Comparison of ENCODE assay signal across 31 mouse cellular contexts in the genomic region with DNA sequence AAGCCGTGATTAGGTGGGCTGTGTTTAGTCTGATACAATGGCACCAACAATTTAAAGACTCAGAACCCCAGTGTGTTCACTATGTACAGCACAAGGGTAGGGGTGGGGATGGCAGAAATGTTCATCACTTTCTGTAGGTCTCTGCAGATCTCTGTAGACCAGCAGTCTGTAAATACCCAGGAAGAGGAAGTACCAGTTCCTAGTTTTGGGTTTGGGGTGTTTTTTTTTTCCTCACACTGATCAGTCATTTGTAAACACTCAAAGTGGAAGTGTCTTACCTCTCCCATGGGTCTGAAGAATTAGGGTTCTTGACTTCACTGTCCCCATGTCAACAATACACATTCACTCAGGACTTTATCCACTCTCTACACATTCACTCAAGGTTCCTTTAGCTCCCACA.
DNase-seq lines count a peak whose midpoint lies in the region; ATAC-seq lines count a peak whose summit lies in the region.
"Had no signal": no experiment of that assay in that cellular context is flagged by ENCODE, and none has a peak within 500 bp of the region (broad histone marks: within the 10 kb centered on the region; RNA-seq: fewer than 3 reads in every experiment).

No protein-coding gene starts in this region.

- no peaks in the 10 kb centered on the region for H3K36me3 ChIP-seq in limb, embryonic 10.5 days
- H3K36me3 ChIP-seq: embryonic facial prominence, embryonic 15.5 days; heart, embryonic 12.5 days; hindbrain, embryonic 13.5 days; liver, embryonic 13.5 days; lung, embryonic 15.5 days; midbrain, embryonic 12.5 days had no signal

- WGBS in limb, embryonic 10.5 days, result 85% methylated on average over 1 of the region's 1 CpGs

- intact Hi-C loops in heart, postnatal 10 days (cut with DNase I), result no loop called here

- no peak overlapping the region for H3K4me3 ChIP-seq in limb, embryonic 10.5 days
- H3K4me3 ChIP-seq: embryonic facial prominence, embryonic 15.5 days; gastrocnemius, adult 2 months; heart, embryonic 12.5 days; hindbrain, embryonic 13.5 days; left cerebral cortex, adult 2 months; liver, embryonic 13.5 days; lung, embryonic 15.5 days; midbrain, embryonic 12.5 days had no signal

- DNase-seq in heart, adult 11 months, result peak; percentile 57
- no peak for DNase-seq in heart, postnatal 10 days
- peak; percentile 40 to 47 for DNase-seq in spleen, postnatal 36 days (ENCODE audit: low spot score in 2 of 2)
- DNase-seq in spleen, postnatal 10 days (ENCODE audit: low spot score in 2 of 2), result no peak
- DNase-seq in yolk sac, embryonic 10.5 days (ENCODE audit: low spot score), result no peak
- no peak for DNase-seq in limb, embryonic 10.5 days (ENCODE audit: low spot score)
- DNase-seq: adrenal gland, adult 2 months; cerebellum, adult 2 months; cerebellum, postnatal 36 days; gastrocnemius, adult 2 months; heart, adult 18-20 months; heart, postnatal 14 days; kidney, adult 18-20 months; kidney, postnatal 4 days; liver, embryonic 13.5 days; lung, postnatal 4 days; right cerebral cortex, postnatal 25 days; thymus, adult 2 months; thymus, postnatal 4 days had no signal

- no peak overlapping the region for H3K27ac ChIP-seq in limb, embryonic 10.5 days
- H3K27ac ChIP-seq: embryonic facial prominence, embryonic 15.5 days; gastrocnemius, adult 2 months; hindbrain, embryonic 13.5 days; left cerebral cortex, adult 2 months; liver, embryonic 13.5 days; lung, embryonic 15.5 days; midbrain, embryonic 12.5 days; stomach, postnatal 0 days had no signal

- H3K4me1 ChIP-seq in limb, embryonic 10.5 days, result no peaks in the 10 kb centered on the region
- H3K4me1 ChIP-seq: embryonic facial prominence, embryonic 15.5 days; heart, embryonic 12.5 days; hindbrain, embryonic 13.5 days; liver, embryonic 13.5 days; midbrain, embryonic 12.5 days had no signal

- H3K9me3 ChIP-seq in limb, embryonic 10.5 days (replicated peaks), result no peaks in the 10 kb centered on the region
- H3K9me3 ChIP-seq: embryonic facial prominence, embryonic 15.5 days; heart, embryonic 12.5 days; hindbrain, embryonic 13.5 days; liver, embryonic 13.5 days; lung, embryonic 15.5 days; midbrain, embryonic 12.5 days had no signal

- no peaks in the 10 kb centered on the region for H3K27me3 ChIP-seq in limb, embryonic 10.5 days (ENCODE audit: low read depth, poor library complexity, severe bottlenecking)
- H3K27me3 ChIP-seq: embryonic facial prominence, embryonic 15.5 days; heart, embryonic 12.5 days; hindbrain, embryonic 13.5 days; liver, embryonic 13.5 days; lung, embryonic 15.5 days; midbrain, embryonic 12.5 days; Patski had no signal

- ATAC-seq in megakaryocyte, adult 5-6 weeks (ENCODE audit: poor library complexity, severe bottlenecking), result peak; percentile 96
- ATAC-seq in megakaryocyte-erythroid progenitor cell, adult 5-6 weeks (replicated peaks; ENCODE audit: low FRiP score, low TSS enrichment, poor library complexity, severe bottlenecking), result no peak
- ATAC-seq: forebrain, embryonic 14.5 days; inflammation-experienced regulatory T-cells, adult 6 months; Patski had no signal

Comparison
In these comparisons a context has a peak if more than half of its experiments do, and no peak if none do; other contexts are left out.
1. DNase-seq: peak in heart, adult 11 months (single experiment) and spleen, postnatal 36 days (2 of 2); none in heart, postnatal 10 days (0 of 2), spleen, postnatal 10 days (0 of 2), yolk sac, embryonic 10.5 days (single experiment) and limb, embryonic 10.5 days (single experiment).